Comparison of ENCODE assay signal across 8 mouse cellular contexts in genomic region chr15:99668881-99669280, GRCm38 (mm10). TPM values are rescaled to one million over a fixed set of nuclear protein-coding genes. Genes with fewer than 3 reads are reported as not detected.
A peak's percentile ranks its signal among the peaks of the same experiment; 100 is the strongest.
DNase-seq lines count a peak whose midpoint lies in the region; ATAC-seq lines count a peak whose summit lies in the region.

No protein-coding gene starts in this region.

- peaks cover 62% of the 10 kb centered on the region for H3K27me3 ChIP-seq in heart, embryonic 14.5 days (ENCODE audit: control insufficient read depth, insufficient read depth, low read length)

- peak; percentile 58 to 80 for DNase-seq in CD8-positive naive resting alpha-beta T cell, adult 2 months (ENCODE audit: low read depth in 2 of 2, low spot score in 2 of 2)
- peak; percentile 40 to 45 for DNase-seq in adrenal gland, postnatal 4 days (ENCODE audit: low spot score in 2 of 2)
- peak; percentile 61 to 85 for DNase-seq in layer of hippocampus, adult 18-20 months (ENCODE audit: low spot score in 2 of 2)
- peak; percentile 84 for DNase-seq in lung, postnatal 14 days
- DNase-seq in ovary, postnatal 36 days (ENCODE audit: low spot score): peak; percentile 74
- peak; percentile 67 to 69 for DNase-seq in thymus, postnatal 36 days

- H3K9ac ChIP-seq in heart, embryonic 14.5 days (ENCODE audit: low read length): no peak overlapping the region

- 0 out of 2 replicates have a peak overlapping the region, but pooled peaks have one; percentile 13 for H3K4me2 ChIP-seq in heart, embryonic 14.5 days (ENCODE audit: low read length)

- no peak overlapping the region for H3K4me3 ChIP-seq in heart, embryonic 14.5 days (ENCODE audit: control insufficient read depth in 1 of 2, insufficient read depth in 1 of 2, low read depth in 1 of 2, low read length in 2 of 2)

- 2% methylated on average over 12 of the region's 12 CpGs for WGBS in heart, embryonic 14.5 days

- no peaks in the 10 kb centered on the region for H3K36me3 ChIP-seq in heart, embryonic 14.5 days (ENCODE audit: control insufficient read depth, insufficient read depth, low read length)

- peak; percentile 66 for ATAC-seq in erythroid progenitor cell, adult 5-6 weeks (replicated peaks; ENCODE audit: low FRiP score, poor library complexity, severe bottlenecking)
- ATAC-seq in heart, embryonic 14.5 days (ENCODE audit: insufficient number of reproducible peaks, insufficient read depth, low FRiP score, low read depth): no peak

- H3K4me1 ChIP-seq in heart, embryonic 14.5 days (ENCODE audit: control insufficient read depth in 2 of 2, insufficient read depth in 2 of 2, low read length in 2 of 2): peaks cover 9 to 16% of the 10 kb centered on the region in 2 experiments

- 0 out of 2 replicates have a peak, but pooled peaks cover 3% of the 10 kb centered on the region for H3K9me3 ChIP-seq in heart, embryonic 14.5 days (ENCODE audit: control insufficient read depth, low read length)

- no peak overlapping the region for H3K27ac ChIP-seq in heart, embryonic 14.5 days (replicated peaks in 1 of 2; ENCODE audit: control insufficient read depth in 1 of 2, insufficient read depth in 1 of 2, low read depth in 2 of 2, low read length in 2 of 2)

RNA-seq across cellular contexts. Expression of gene Asic1, which starts 1.3 kb away (rescaled TPM):
- 1 to 10 TPM; 1.4 to 1.5 TPM for total RNA-seq in adrenal gland, postnatal 4 days (2021)
- not detected in 2 replicates for total RNA-seq in erythroid progenitor cell, adult 5-6 weeks (2015; ENCODE audit: low replicate concordance)
- total RNA-seq in erythroid progenitor cell, adult 5-6 weeks (2017; ENCODE audit: low replicate concordance): not detected in 2 replicates
- 1.1 and 1.2 TPM in 2 replicates for polyA plus RNA-seq in heart, embryonic 14.5 days (2014; fragmentation: Nextera tagmentation; extraction: Ambion mirVana)
- 10 to 100 TPM; 29.6 to 36.9 TPM for total RNA-seq in layer of hippocampus, adult 18-20 months (2021)

RNA-seq across cellular contexts. Expression of gene Racgap1, which starts 17.4 kb away (rescaled TPM):
- 10 to 100 TPM; 49.9 to 55.4 TPM for total RNA-seq in adrenal gland, postnatal 4 days (2021)
- 248 and 272 TPM in 2 replicates for total RNA-seq in erythroid progenitor cell, adult 5-6 weeks (2015; ENCODE audit: low replicate concordance)
- 292 and 327 TPM in 2 replicates for total RNA-seq in erythroid progenitor cell, adult 5-6 weeks (2017; ENCODE audit: low replicate concordance)
- 94.4 and 98.7 TPM in 2 replicates for polyA plus RNA-seq in heart, embryonic 14.5 days (2014; fragmentation: Nextera tagmentation; extraction: Ambion mirVana)
- total RNA-seq in layer of hippocampus, adult 18-20 months (2021): 1 to 10 TPM; 3.8 to 6.8 TPM

RNA-seq across cellular contexts. Expression of gene Smarcd1, which starts 33.0 kb away (rescaled TPM):
- total RNA-seq in adrenal gland, postnatal 4 days (2021): 100 to 1,000 TPM in 1 of 2 experiments, 10 to 100 TPM in 1; 94.9 to 103 TPM
- 15.5 and 18.0 TPM in 2 replicates for total RNA-seq in erythroid progenitor cell, adult 5-6 weeks (2015; ENCODE audit: low replicate concordance)
- total RNA-seq in erythroid progenitor cell, adult 5-6 weeks (2017; ENCODE audit: low replicate concordance): 5.3 and 9.7 TPM in 2 replicates
- polyA plus RNA-seq in heart, embryonic 14.5 days (2014; fragmentation: Nextera tagmentation; extraction: Ambion mirVana): 24.7 and 27.4 TPM in 2 replicates
- 100 to 1,000 TPM; 108 to 109 TPM for total RNA-seq in layer of hippocampus, adult 18-20 months (2021)

RNA-seq across cellular contexts. Expression of gene Gm17349, which starts 36.4 kb away (rescaled TPM):
- 10 to 100 TPM; 34.8 to 45.6 TPM for total RNA-seq in adrenal gland, postnatal 4 days (2021)
- not detected in 2 replicates for total RNA-seq in erythroid progenitor cell, adult 5-6 weeks (2015; ENCODE audit: low replicate concordance)
- not detected in 2 replicates for total RNA-seq in erythroid progenitor cell, adult 5-6 weeks (2017; ENCODE audit: low replicate concordance)
- not detected in 2 replicates for polyA plus RNA-seq in heart, embryonic 14.5 days (2014; fragmentation: Nextera tagmentation; extraction: Ambion mirVana)
- total RNA-seq in layer of hippocampus, adult 18-20 months (2021): 1 to 10 TPM; 5.0 to 8.7 TPM

RNA-seq across cellular contexts. Expression of gene Gpd1, which starts 48.4 kb away (rescaled TPM):
- 100 to 1,000 TPM; 259 to 304 TPM for total RNA-seq in adrenal gland, postnatal 4 days (2021)
- 2.1 and 2.9 TPM in 2 replicates for total RNA-seq in erythroid progenitor cell, adult 5-6 weeks (2015; ENCODE audit: low replicate concordance)
- total RNA-seq in erythroid progenitor cell, adult 5-6 weeks (2017; ENCODE audit: low replicate concordance): 5.4 and 8.2 TPM in 2 replicates
- polyA plus RNA-seq in heart, embryonic 14.5 days (2014; fragmentation: Nextera tagmentation; extraction: Ambion mirVana): 0.80 and 1.1 TPM in 2 replicates
- 100 to 1,000 TPM; 130 to 153 TPM for total RNA-seq in layer of hippocampus, adult 18-20 months (2021)

Comparison
In these comparisons a context has a peak if more than half of its experiments do, and no peak if none do; other contexts are left out.
1. RNA of gene Asic1, which starts 1.3 kb away (total RNA-seq): 29.6 to 36.9 TPM in layer of hippocampus, adult 18-20 months; 1.4 to 1.5 TPM in adrenal gland, postnatal 4 days and not detected in erythroid progenitor cell, adult 5-6 weeks; every median in the first group is over 10 times any median in the second.
2. RNA of gene Racgap1, which starts 17.4 kb away (total RNA-seq): 248 to 327 TPM in erythroid progenitor cell, adult 5-6 weeks and 49.9 to 55.4 TPM in adrenal gland, postnatal 4 days; 3.8 to 6.8 TPM in layer of hippocampus, adult 18-20 months; every median in the first group is over 4 times any median in the second.
3. RNA of gene Smarcd1, which starts 33.0 kb away (total RNA-seq): 108 to 109 TPM in layer of hippocampus, adult 18-20 months and 94.9 to 103 TPM in adrenal gland, postnatal 4 days; 5.3 to 18.0 TPM in erythroid progenitor cell, adult 5-6 weeks; every median in the first group is over 4 times any median in the second.
4. Peak in every context shown above with its lines, with median percentiles within 50 percentile points of each other: DNase-seq.